Mouse (Mus musculus): ENCODE results near the gene Neu2.

Neu2 gene

GRCm38 (mm10) chr1:87603389-87603788 lies 93.7 kb downstream of the Neu2 start:
- in situ Hi-C loops (cut with MboI; ENCODE audit: unreplicated experiment in 2 of 2) = no loop called here

- in situ Hi-C loops (cut with MboI; ENCODE audit: unreplicated experiment in 2 of 2) = no loop called here
Observed at GRCm38 (mm10) chr1:87605296-87605695, 95.6 kb downstream of the Neu2 start.

GRCm38 (mm10) chr1:87607385-87608091 lies 97.8 kb downstream of the Neu2 start:
- in situ Hi-C loops (cut with MboI; ENCODE audit: unreplicated experiment in 2 of 2) = no loop called here

GRCm38 (mm10) chr1:87608416-87609046 lies 98.8 kb downstream of the Neu2 start:
- in situ Hi-C loops (cut with MboI; ENCODE audit: unreplicated experiment in 2 of 2) = no loop called here

GRCm38 (mm10) chr1:87614576-87615295 lies 105.0 kb downstream of the Neu2 start:
- in situ Hi-C loops (cut with MboI; ENCODE audit: unreplicated experiment in 2 of 2) = no loop called here

- in situ Hi-C loops (cut with MboI; ENCODE audit: unreplicated experiment in 2 of 2) = loop anchor here (5.0 kb wide), 2 partner anchors 37 to 42 kb away; no protein-coding TSS in a partner anchor
Observed at GRCm38 (mm10) chr1:87620211-87620668, 110.6 kb downstream of the Neu2 start, which contains the start of gene Inpp5d. Gene Inpp5d, plus strand, starts transcription at chr1:87620312.

- in situ Hi-C loops (cut with MboI; ENCODE audit: unreplicated experiment in 2 of 2) = loop anchor here (5.0 kb wide), 2 partner anchors 37 to 42 kb away; no protein-coding TSS in a partner anchor
Observed at GRCm38 (mm10) chr1:87620693-87621092, 111.0 kb downstream of the Neu2 start.

GRCm38 (mm10) chr1:87621146-87621857 lies 111.6 kb downstream of the Neu2 start:
- in situ Hi-C loops (cut with MboI; ENCODE audit: unreplicated experiment in 2 of 2) = loop anchor here (5.0 kb wide), 2 partner anchors 36 to 41 kb away; no protein-coding TSS in a partner anchor

GRCm38 (mm10) chr1:87621858-87622279 lies 112.2 kb downstream of the Neu2 start:
- in situ Hi-C loops (cut with MboI; ENCODE audit: unreplicated experiment in 2 of 2) = loop anchor here (5.0 kb wide), 2 partner anchors 35 to 40 kb away; no protein-coding TSS in a partner anchor

- in situ Hi-C loops (cut with MboI; ENCODE audit: unreplicated experiment in 2 of 2) = loop anchor here (5.0 kb wide), 2 partner anchors 33 to 38 kb away; no protein-coding TSS in a partner anchor
Observed at GRCm38 (mm10) chr1:87623977-87624666, 114.4 kb downstream of the Neu2 start.

GRCm38 (mm10) chr1:87624826-87625225 lies 115.1 kb downstream of the Neu2 start:
- in situ Hi-C loops (cut with MboI; ENCODE audit: unreplicated experiment in 2 of 2) = loop anchor here (5.0 to 25.0 kb wide), 3 partner anchors 32 to 1138 kb away; no protein-coding TSS in a partner anchor

- in situ Hi-C loops (cut with MboI; ENCODE audit: unreplicated experiment in 2 of 2) = loop anchor here in 1 of 2 experiments (25.0 kb wide), 1 partner anchor 1138 kb away; no protein-coding TSS in a partner anchor
Observed at GRCm38 (mm10) chr1:87625254-87626025, 115.8 kb downstream of the Neu2 start.

- in situ Hi-C loops (cut with MboI; ENCODE audit: unreplicated experiment in 2 of 2) = loop anchor here in 1 of 2 experiments (25.0 kb wide), 1 partner anchor 1139 kb away; no protein-coding TSS in a partner anchor
Observed at GRCm38 (mm10) chr1:87626344-87626743, 116.7 kb downstream of the Neu2 start.

GRCm38 (mm10) chr1:87628085-87628484 lies 118.4 kb downstream of the Neu2 start:
- in situ Hi-C loops (cut with MboI; ENCODE audit: unreplicated experiment in 2 of 2) = loop anchor here in 1 of 2 experiments (25.0 kb wide), 1 partner anchor 1141 kb away; no protein-coding TSS in a partner anchor

GRCm38 (mm10) chr1:87631584-87631983 lies 121.9 kb downstream of the Neu2 start:
- in situ Hi-C loops (cut with MboI; ENCODE audit: unreplicated experiment in 2 of 2) = loop anchor here in 1 of 2 experiments (25.0 kb wide), 1 partner anchor 1144 kb away; no protein-coding TSS in a partner anchor

- in situ Hi-C loops (cut with MboI; ENCODE audit: unreplicated experiment in 2 of 2) = loop anchor here in 1 of 2 experiments (25.0 kb wide), 1 partner anchor 1145 kb away; no protein-coding TSS in a partner anchor
Observed at GRCm38 (mm10) chr1:87632163-87632562, 122.5 kb downstream of the Neu2 start.

- in situ Hi-C loops (cut with MboI; ENCODE audit: unreplicated experiment in 2 of 2) = loop anchor here in 1 of 2 experiments (25.0 kb wide), 1 partner anchor 1149 kb away; no protein-coding TSS in a partner anchor
Observed at GRCm38 (mm10) chr1:87636716-87637117, 127.0 kb downstream of the Neu2 start.

Measured in v-Abl transformed pro-B cells (cell line).